Mouse (Mus musculus) limb, embryonic 11.5 days (tissue): ENCODE measurements at regions not wholly inside any gene's neighbourhood (a gene's known extent, or its start where the extent isn't known, plus 50 kb on each side); places are given as distances from the start of the nearest gene placed in this dataset.

Source experiments
- ATAC-seq: fragments of 200-750 bp; cut with Nextera tagmentation; 2 replicates; pipeline ENCODE4 v1.8.0; 2017; ENCODE audit warnings: low read depth; ENCODE audit not compliant: insufficient number of reproducible peaks, low FRiP score, low TSS enrichment
- DNase-seq: peaks from one replicate; pipeline ENCODE4 v3.0.0-alpha.2; 2015; ENCODE audit warnings: low spot score
- H3K27ac ChIP-seq: fragments of 300-500 bp; sonication (generic); replicated peaks from 2 replicates; pipeline ENCODE4 v1.5.1; 2014; ENCODE audit warnings: low read depth, mild to moderate bottlenecking, low read length
- H3K27me3 ChIP-seq: fragments of 300-500 bp; sonication (generic); 2 replicates; pipeline ENCODE4 v1.6.1; 2014; ENCODE audit warnings: mild to moderate bottlenecking, low read length, mixed read lengths; ENCODE audit not compliant: control insufficient read depth, insufficient read depth
- H3K36me3 ChIP-seq: fragments of 300-500 bp; sonication (generic); 2 replicates; pipeline ENCODE4 v1.6.1; 2014; ENCODE audit warnings: mild to moderate bottlenecking, low read length, moderate library complexity, mixed read lengths; ENCODE audit not compliant: control insufficient read depth, insufficient read depth
- H3K4me1 ChIP-seq: fragments of 300-500 bp; sonication (generic); 2 replicates; pipeline ENCODE4 v1.6.1; 2014; ENCODE audit warnings: low read length, mixed read lengths; ENCODE audit not compliant: control insufficient read depth, insufficient read depth
- H3K4me2 ChIP-seq: fragments of 300-500 bp; sonication (generic); 2 replicates; pipeline ENCODE4 v1.6.1; 2014; ENCODE audit warnings: low read depth, mild to moderate bottlenecking, moderate library complexity; ENCODE audit not compliant: severe bottlenecking
- H3K4me3 ChIP-seq: fragments of 300-500 bp; sonication (generic); 2 replicates; pipeline ENCODE4 v1.5.1; 2014; ENCODE audit warnings: low read depth, low read length
- H3K9ac ChIP-seq: fragments of 300-500 bp; sonication (generic); 2 replicates; pipeline ENCODE4 v1.6.1; 2014; ENCODE audit warnings: mild to moderate bottlenecking, low read length
- H3K9me3 ChIP-seq: fragments of 300-500 bp; sonication (generic); 2 replicates; pipeline ENCODE4 v1.6.1; 2016; ENCODE audit warnings: low read length; ENCODE audit not compliant: control insufficient read depth
- WGBS: fragments of 180-500 bp; shearing (Covaris S2); extraction: QIAGEN DNeasy Blood & Tissue Kit; methylation state at CpG from one replicate; pipeline ENCODE4 v1.1.7; 2014; 5-methylcytosine and 5-hydroxymethylcytosine counted together

GRCm38 (mm10) chr2:179303765-179304164 is 138.5 kb upstream of the Cdh4 start:
- Histone ChIP-seq H3K27ac (no peak overlapping the region), H3K4me3 (no peak overlapping the region), H3K9me3 (no peaks in the 10 kb centered on the region), H3K9ac (no peak overlapping the region), H3K4me2 (no peak overlapping the region), H3K4me1 (no peaks in the 10 kb centered on the region), H3K27me3 (no peaks in the 10 kb centered on the region), H3K36me3 (no peaks in the 10 kb centered on the region)
- DNase-seq (no peak), ATAC-seq (no peak)
- WGBS = 35% methylated on average over 8 of the region's 8 CpGs

- 19% methylated on average over 11 of the region's 11 CpGs for WGBS
- no peak overlapping the region for H3K27ac ChIP-seq
Measured at GRCm38 (mm10) chr2:179307286-179307931, 134.8 kb upstream of the Cdh4 start.

GRCm38 (mm10) chr2:179307932-179308303 is 134.3 kb upstream of the Cdh4 start:
- 60% methylated on average over 3 of the region's 3 CpGs for WGBS
- Histone ChIP-seq H3K27ac (no peak overlapping the region), H3K4me2 (no peak overlapping the region), H3K4me1 (no peaks in the 10 kb centered on the region), H3K9me3 (no peaks in the 10 kb centered on the region), H3K27me3 (no peaks in the 10 kb centered on the region), H3K36me3 (no peaks in the 10 kb centered on the region), H3K9ac (no peak overlapping the region), H3K4me3 (no peak overlapping the region)
- DNase-seq (no peak), ATAC-seq (no peak)

More at GRCm38 (mm10) chr2:179307286-179307931, 134.8 kb upstream of the Cdh4 start:
- Histone ChIP-seq H3K9ac (no peak overlapping the region), H3K4me1 (no peaks in the 10 kb centered on the region), H3K36me3 (no peaks in the 10 kb centered on the region), H3K27me3 (no peaks in the 10 kb centered on the region), H3K4me2 (no peak overlapping the region), H3K9me3 (no peaks in the 10 kb centered on the region), H3K4me3 (no peak overlapping the region)
- ATAC-seq (no peak), DNase-seq (peak; percentile 23)

- Histone ChIP-seq H3K4me3 (no peak overlapping the region), H3K9me3 (no peaks in the 10 kb centered on the region), H3K4me2 (no peak overlapping the region), H3K27me3 (no peaks in the 10 kb centered on the region), H3K36me3 (no peaks in the 10 kb centered on the region), H3K27ac (no peak overlapping the region), H3K9ac (no peak overlapping the region), H3K4me1 (no peaks in the 10 kb centered on the region)
- WGBS = 84% methylated on average over 6 of the region's 6 CpGs
- no peak for ATAC-seq
- no peak for DNase-seq
Measured at GRCm38 (mm10) chr2:179318046-179318445, 124.2 kb upstream of the Cdh4 start.

- Histone ChIP-seq H3K27me3 (no peaks in the 10 kb centered on the region), H3K36me3 (no peaks in the 10 kb centered on the region), H3K4me2 (no peak overlapping the region), H3K9me3 (no peaks in the 10 kb centered on the region), H3K9ac (no peak overlapping the region), H3K4me3 (no peak overlapping the region), H3K27ac (no peak overlapping the region), H3K4me1 (no peaks in the 10 kb centered on the region)
- ATAC-seq (no peak), DNase-seq (no peak)
- WGBS = 64% methylated on average over 5 of the region's 5 CpGs
Measured at GRCm38 (mm10) chr2:179325242-179325641, 117.0 kb upstream of the Cdh4 start.

GRCm38 (mm10) chr2:179332872-179333489 is 109.2 kb upstream of the Cdh4 start:
- Histone ChIP-seq H3K4me2 (no peak overlapping the region), H3K36me3 (no peaks in the 10 kb centered on the region), H3K9me3 (no peaks in the 10 kb centered on the region), H3K27me3 (no peaks in the 10 kb centered on the region), H3K27ac (no peak overlapping the region), H3K4me3 (no peak overlapping the region), H3K4me1 (no peaks in the 10 kb centered on the region), H3K9ac (no peak overlapping the region)
- ATAC-seq = no peak
- WGBS = 60% methylated on average over 5 of the region's 5 CpGs
- DNase-seq = no peak

GRCm38 (mm10) chr2:179333587-179333986 is 108.6 kb upstream of the Cdh4 start:
- H3K4me1 ChIP-seq = no peaks in the 10 kb centered on the region
- H3K9me3 ChIP-seq = no peaks in the 10 kb centered on the region
- WGBS = 71% methylated on average over 5 of the region's 5 CpGs
- H3K9ac ChIP-seq = no peak overlapping the region
- H3K27ac ChIP-seq = no peak overlapping the region
- H3K27me3 ChIP-seq = no peaks in the 10 kb centered on the region
- H3K4me3 ChIP-seq = no peak overlapping the region
- no peak for ATAC-seq
- no peak overlapping the region for H3K4me2 ChIP-seq
- no peak for DNase-seq
- H3K36me3 ChIP-seq = no peaks in the 10 kb centered on the region

- Histone ChIP-seq H3K27ac (no peak overlapping the region), H3K4me3 (no peak overlapping the region), H3K27me3 (no peaks in the 10 kb centered on the region), H3K36me3 (no peaks in the 10 kb centered on the region), H3K4me2 (no peak overlapping the region), H3K9ac (no peak overlapping the region), H3K9me3 (no peaks in the 10 kb centered on the region), H3K4me1 (no peaks in the 10 kb centered on the region)
- ATAC-seq = no peak
- DNase-seq = no peak
- 17% methylated on average over 1 of the region's 1 CpGs for WGBS
Measured at GRCm38 (mm10) chr2:179336235-179336634, 106.0 kb upstream of the Cdh4 start.

GRCm38 (mm10) chr2:179352676-179353075 is 89.6 kb upstream of the Cdh4 start:
- no peak overlapping the region for H3K9ac ChIP-seq
- ATAC-seq = no peak
- WGBS = 74% methylated on average over 3 of the region's 3 CpGs

More at GRCm38 (mm10) chr2:179352676-179353075, 89.6 kb upstream of the Cdh4 start:
- no peak for DNase-seq
- H3K4me1 ChIP-seq = no peaks in the 10 kb centered on the region
- no peaks in the 10 kb centered on the region for H3K27me3 ChIP-seq
- no peak overlapping the region for H3K4me3 ChIP-seq
- H3K27ac ChIP-seq = no peak overlapping the region
- no peak overlapping the region for H3K4me2 ChIP-seq
- no peaks in the 10 kb centered on the region for H3K9me3 ChIP-seq
- H3K36me3 ChIP-seq = no peaks in the 10 kb centered on the region
